Mouse (Mus musculus) adrenal gland, adult (tissue): ENCODE measurements at regions not wholly inside any gene's neighbourhood (a gene's known extent, or its start where the extent isn't known, plus 50 kb on each side); places are given as distances from the start of the nearest gene placed in this dataset.

Source experiments
- DNase-seq, 2 experiments: peaks; one replicate each; pipeline ENCODE4 v3.0.0; 2022 to 2023; ENCODE audit warnings: low spot score in 1 of 2; ENCODE audit not compliant: inconsistent age in 2 of 2

DNA sequence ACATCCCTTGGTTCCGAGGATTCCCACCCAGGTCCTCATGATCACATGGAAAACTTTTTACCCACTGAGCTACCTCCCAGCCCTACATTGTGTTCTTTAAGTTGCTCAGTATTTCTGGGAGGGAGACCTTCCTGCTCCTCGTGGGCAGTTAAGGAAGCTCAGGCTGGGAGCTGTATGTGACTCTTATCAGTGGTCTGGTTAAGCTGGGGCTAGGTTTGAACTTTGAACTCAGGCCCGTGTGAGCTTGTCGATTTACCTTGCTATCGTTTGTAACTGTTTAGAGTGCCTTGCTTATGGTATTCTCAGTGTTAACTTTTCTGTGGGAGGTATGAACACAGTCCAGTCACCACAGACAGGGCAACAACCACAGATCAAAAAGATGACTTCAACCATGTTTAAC lies 68.4 kb upstream of the Tpm1 start:
- DNase-seq: no peak

DNA sequence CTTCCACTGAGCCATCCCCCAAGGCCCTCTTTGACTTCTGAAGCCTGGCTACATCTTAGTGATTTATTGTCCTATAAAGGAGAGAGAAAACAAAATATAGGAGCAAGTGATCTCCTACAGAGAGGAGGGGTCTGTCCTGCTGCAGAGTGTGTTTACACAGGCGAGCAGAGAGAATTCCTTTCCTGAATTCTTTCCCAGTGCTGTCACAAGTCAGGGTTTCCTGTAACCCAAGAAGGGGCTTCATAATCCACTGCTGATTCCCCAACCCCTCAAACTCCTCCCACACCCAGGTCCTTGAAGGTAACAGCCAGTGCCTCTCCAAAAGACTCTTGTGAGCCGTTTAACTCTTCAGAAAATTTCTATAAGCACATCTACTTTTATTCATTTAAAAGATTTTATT lies 66.8 kb upstream of the Tpm1 start:
- DNase-seq: no peak

DNA sequence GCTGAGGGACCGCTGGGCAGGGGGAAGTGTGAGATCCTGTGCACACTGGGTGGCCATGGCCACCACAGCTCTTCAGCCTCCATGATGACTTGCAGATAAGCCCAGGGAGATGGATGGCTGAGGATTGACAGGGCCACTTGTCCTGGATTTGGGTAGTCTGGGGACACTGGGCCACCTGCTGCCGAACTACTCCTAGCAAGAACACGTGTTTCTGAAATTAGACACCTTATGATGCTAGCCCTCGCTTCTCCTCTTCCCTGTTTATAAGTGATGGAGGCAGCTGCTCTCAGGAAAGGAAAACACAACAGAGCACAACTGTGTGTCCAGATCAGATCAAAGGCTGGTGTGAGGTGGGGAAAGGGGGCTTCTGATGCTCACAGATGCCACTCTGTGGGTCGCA lies 64.9 kb upstream of the Tpm1 start:
- DNase-seq: no peak

DNA sequence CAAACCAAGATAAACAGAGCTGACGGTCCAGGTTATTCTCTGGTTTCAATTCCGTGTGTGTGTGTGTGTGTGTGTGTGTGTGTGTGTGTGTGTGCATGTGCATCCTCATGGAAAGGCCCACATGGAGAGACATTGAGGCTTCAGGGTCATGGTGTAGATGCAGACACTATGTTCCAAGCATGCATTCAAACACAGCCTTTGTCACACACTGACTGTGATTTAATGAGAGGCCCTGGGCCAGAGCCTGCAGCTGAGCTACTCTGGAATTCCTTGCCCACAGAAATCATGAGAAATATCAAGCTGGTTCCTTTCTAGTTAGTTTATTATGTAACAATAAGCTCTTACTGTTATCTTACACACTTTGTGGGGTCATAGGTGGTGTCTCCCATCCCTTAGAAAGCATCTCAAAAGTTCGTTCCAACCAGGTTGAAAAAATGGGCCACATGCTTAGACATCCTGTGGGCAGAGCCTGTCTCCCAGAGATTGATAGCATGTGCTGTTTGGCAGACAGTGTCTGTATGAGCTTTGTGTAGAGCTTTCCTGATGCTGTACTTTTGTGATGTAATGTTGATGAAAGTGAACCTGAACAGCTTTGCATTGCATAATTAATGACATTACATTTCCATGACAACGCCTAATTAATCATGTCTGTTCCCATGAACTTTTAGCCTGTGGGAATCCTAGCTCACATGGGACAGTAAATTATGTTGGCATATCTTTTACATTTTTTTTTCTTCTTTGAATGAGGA lies 62.8 kb upstream of the Tpm1 start:
- peak in 1 of 2 experiments; percentile 66 for DNase-seq

DNA sequence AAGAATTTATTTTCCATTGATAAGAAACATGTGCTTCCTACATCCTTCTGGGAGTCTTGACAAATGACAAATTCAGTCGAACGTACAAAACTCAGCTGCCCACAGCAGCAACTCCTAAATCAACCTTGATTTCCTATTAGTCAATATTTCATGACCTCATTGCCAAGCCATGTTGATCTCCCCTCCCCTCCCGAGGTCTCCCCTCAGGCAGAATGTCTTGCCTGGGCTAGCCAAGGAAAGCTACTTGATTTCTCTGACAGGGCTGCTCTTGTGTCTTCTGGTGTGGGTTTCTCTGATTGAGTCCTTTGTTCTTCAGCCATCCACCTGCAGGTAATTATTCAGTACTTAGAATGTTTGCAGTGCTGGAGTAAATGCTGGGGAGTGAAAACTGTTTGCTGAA lies 58.7 kb upstream of the Tpm1 start:
- no peak for DNase-seq

DNA sequence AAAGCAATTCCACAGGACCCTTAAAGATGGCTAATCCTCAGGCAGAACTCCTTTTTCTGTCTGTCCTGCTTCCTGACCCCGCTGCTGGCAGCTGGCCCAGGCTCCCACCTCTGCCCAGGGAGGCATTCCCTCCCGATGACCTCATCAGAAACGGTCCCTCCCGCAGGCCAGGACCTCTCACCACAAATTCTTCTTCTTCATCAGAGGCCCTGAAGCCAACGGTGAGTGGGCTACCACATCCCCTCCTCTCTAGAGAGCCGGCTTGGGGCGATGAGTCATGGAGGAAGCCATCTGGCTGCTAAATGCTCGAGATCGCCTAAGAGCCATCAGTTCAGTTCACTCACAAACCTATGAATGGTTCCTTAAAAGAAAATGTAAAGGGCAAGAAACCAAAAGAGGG lies 56.7 kb upstream of the Tpm1 start:
- DNase-seq: peak; percentile 36 to 55

DNA sequence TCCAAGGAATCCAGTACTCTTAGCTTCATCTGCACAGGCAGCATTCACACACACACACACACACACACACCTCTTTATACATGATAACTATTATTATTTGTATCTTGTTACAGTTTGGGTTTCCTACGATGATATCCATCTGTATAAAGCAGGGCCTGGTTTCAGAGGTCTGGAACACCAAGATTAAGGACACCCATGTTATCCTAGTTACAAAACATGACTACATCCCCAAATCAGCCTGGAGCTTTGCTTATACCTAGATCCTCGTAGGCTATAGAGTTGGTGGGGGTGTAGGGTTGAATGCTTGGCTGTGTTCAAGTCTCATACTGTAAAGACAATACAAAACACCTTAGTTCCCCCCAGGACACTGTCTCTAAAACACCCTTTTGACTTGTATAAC lies 56.0 kb upstream of the Tpm1 start:
- no peak for DNase-seq

DNA sequence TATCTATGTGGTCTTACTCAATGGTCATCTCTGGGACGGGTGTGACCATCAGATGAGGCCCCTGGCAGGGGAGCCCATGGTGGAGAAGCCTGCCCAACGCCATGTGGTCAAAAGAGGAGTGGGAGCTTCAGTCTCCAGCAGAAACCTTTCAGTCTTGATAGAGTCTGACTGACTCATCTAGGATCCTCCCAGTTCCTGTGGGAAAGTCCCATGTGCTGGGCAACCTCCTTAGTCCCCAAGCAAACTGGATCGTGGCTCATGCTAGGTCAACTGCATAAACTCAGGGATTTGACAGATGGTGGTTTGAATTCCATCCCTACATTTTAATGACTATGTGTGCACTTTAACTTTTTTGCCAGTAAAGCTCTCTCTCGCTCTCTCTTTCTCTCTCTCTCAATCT lies 55.4 kb upstream of the Tpm1 start:
- DNase-seq: no peak

DNA sequence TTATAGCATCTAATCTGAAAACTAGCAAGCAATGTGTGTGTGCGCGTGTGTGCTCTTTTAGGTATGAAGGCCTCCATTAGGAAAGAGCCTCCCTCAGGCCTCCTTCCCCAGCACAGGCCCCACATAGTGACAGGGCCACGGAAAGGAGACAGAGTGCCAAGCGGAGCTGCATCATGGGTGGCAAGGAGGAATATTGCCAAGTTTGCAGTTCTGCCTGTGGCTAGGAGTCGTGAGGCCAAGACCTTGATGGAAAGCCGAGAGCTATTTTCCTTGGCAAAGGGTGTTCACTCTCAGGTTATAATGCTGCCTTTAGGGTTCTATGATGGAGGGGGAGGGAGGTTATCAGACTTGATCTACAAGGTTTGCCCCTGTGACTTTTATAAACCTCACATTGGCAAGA lies 53.4 kb upstream of the Tpm1 start:
- DNase-seq: peak; percentile 47 to 80

DNA sequence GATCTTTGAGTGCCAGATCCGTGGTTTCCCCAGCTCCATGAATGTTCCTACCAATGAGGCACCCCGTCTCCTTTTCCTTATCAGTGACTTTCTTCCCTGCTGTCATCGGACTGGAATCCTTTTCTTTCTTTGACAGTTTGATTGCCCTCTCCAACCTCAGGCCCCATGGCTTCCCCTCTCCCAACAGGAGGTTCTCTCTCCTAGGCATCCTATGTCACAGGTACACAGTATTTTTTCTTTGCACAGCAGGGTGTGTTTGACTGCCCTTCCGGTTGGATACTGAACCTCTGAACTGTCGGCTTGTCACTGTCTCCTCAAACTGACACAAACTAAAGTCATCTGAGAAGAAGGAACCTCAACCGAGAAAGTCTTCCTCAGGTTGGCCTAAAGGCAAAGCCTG lies 50.3 kb upstream of the Tpm1 start:
- DNase-seq: no peak
